Mouse (Mus musculus) forebrain, embryonic 10.5 days (tissue): ENCODE measurements around the gene Ppfia4. TPM values are rescaled to one million over a fixed set of nuclear protein-coding genes. Genes with fewer than 3 reads are reported as not detected.

ENCODE experiments used
- DNase-seq: peaks from one replicate; pipeline ENCODE4 v3.0.0-alpha.2; 2017; ENCODE audit warnings: low spot score; ENCODE audit errors: extremely low spot score
- H3K27ac ChIP-seq: fragments of 300-500 bp; sonication (generic); 2 replicates; pipeline ENCODE4 v1.5.1; 2016; ENCODE audit warnings: mild to moderate bottlenecking
- H3K27me3 ChIP-seq: fragments of 300-500 bp; sonication (generic); 2 replicates; pipeline ENCODE4 v1.6.1; 2016; ENCODE audit warnings: mild to moderate bottlenecking; ENCODE audit not compliant: poor library complexity, severe bottlenecking
- H3K36me3 ChIP-seq: fragments of 300-500 bp; sonication (generic); replicated peaks from 2 replicates; pipeline ENCODE4 v1.6.1; 2016; ENCODE audit warnings: mild to moderate bottlenecking, moderate library complexity
- H3K4me1 ChIP-seq: fragments of 300-500 bp; sonication (generic); 2 replicates; pipeline ENCODE4 v1.6.1; 2016
- H3K4me3 ChIP-seq: fragments of 300-500 bp; sonication (generic); 2 replicates; pipeline ENCODE4 v1.5.1; 2016; ENCODE audit warnings: mild to moderate bottlenecking, moderate library complexity
- H3K9me3 ChIP-seq: fragments of 300-500 bp; sonication (generic); 2 replicates; pipeline ENCODE4 v1.6.1; 2016; ENCODE audit warnings: mild to moderate bottlenecking, moderate library complexity
- WGBS: fragments of 180-500 bp; shearing (Covaris S2); methylation state at CpG from one replicate; pipeline ENCODE4 v1.1.7; 2016; 5-methylcytosine and 5-hydroxymethylcytosine counted together
- polyA plus RNA-seq: library from polyadenylated mRNA; unstranded; fragments of >200 nt; fragmentation: Nextera tagmentation; extraction: Ambion mirVana; gene quantifications from 2 replicates; pipeline ENCODE4 v1.2.1, GENCODE M21; 2016

The Ppfia4 gene
- polyA plus RNA-seq, 1 experiment from 2014 or later = 2.1 TPM

DNA sequence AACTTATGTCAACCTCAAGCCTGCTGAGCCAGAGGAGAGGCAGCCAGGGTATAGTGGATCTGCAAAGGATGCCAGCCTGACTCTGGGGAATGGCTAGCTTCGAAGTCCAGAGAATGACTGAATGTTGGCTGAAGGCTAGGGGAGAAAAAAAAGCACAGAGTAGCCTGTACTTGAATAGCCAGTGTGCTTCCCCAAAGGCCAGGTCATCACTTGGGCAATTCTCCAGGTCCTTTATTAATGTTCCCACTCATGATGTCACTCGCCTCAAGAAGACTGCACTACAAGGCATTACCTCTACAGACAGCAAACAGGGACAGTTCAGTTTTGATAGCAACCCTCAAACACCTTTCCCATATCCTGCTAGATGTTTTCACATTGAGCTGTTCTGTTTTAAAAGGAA lies 22.4 kb downstream of the Ppfia4 start:
- Histone ChIP-seq H3K4me1 (peaks cover 7% of the 10 kb centered on the region), H3K27me3 (no peaks in the 10 kb centered on the region), H3K4me3 (no peak overlapping the region), H3K36me3 (no peaks in the 10 kb centered on the region), H3K27ac (no peak overlapping the region), H3K9me3 (no peaks in the 10 kb centered on the region)
- 89% methylated on average over 2 of the region's 2 CpGs for WGBS
- no peak for DNase-seq

GRCm38 (mm10) chr1:134307409-134307808 lies 25.3 kb downstream of the Ppfia4 start:
- Histone ChIP-seq H3K9me3 (peaks cover 6% of the 10 kb centered on the region; the same call in 1 of the 2 replicates), H3K27me3 (no peaks in the 10 kb centered on the region), H3K4me1 (peaks cover 19% of the 10 kb centered on the region), H3K4me3 (no peak overlapping the region), H3K27ac (peak overlapping the region; percentile 60), H3K36me3 (peaks cover 5% of the 10 kb centered on the region; the same call in 1 of the 2 replicates)
- WGBS = 67% methylated on average over 10 of the region's 10 CpGs
- DNase-seq = no peak

DNA sequence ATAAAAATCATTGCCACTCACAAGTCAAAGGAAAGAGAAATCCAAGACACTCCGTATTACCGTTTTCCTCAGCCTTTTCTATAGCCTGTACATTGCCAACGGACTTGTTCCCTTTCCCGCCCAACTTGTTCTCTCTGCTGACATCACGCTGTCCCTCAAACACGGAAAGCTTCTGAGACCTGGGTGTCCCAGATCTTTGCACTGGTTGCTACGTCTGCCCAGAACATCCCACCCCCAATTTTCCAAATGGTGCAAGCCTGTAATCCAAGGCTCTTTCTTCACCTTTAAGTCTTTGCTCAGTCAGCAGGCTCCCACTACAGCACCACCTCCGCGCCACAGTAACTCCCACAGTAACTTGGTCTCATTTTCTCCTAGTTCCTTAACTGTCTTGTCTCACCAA lies 27.8 kb downstream of the Ppfia4 start:
- DNase-seq = no peak
- Histone ChIP-seq H3K9me3 (peaks cover 6% of the 10 kb centered on the region; the same call in 1 of the 2 replicates), H3K4me3 (no peak overlapping the region), H3K27me3 (peaks cover 17% of the 10 kb centered on the region), H3K36me3 (peaks cover 5% of the 10 kb centered on the region; the same call in 1 of the 2 replicates), H3K27ac (no peak overlapping the region), H3K4me1 (peaks cover 22% of the 10 kb centered on the region)
- 92% methylated on average over 9 of the region's 9 CpGs for WGBS

DNA sequence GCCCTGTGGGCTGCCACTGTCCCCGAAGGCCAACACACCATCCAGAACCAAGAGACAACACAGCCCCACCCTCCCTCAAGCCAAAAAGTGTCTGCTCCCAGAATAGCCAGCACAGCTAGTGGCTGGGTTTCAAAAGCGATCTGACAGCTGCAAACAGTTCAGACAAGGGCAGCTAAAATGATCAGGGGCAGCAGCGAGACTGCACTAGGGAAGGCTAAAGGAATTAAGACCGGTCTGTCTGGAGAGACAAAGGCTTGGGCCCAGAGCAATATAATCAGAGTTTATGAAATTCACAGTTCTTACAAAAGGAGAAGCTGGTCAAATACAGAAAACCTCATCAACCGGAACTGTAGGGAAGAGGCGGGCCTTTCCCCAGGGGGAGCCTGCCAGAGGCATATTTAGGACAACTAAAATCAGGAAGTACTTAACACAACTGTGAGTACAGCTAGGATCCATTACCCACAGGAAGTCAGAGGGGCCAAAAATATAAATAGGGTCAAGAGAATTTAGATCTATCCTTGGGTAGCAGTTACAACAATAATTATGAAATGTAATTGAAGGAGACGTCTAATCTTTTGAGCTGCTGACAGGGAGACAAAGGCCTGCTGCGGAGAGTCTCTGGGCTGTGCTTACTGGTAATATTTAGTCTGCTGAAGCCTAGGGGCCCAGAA lies 30.0 kb downstream of the Ppfia4 start:
- Histone ChIP-seq H3K36me3 (peaks cover 5% of the 10 kb centered on the region; the same call in 1 of the 2 replicates), H3K27me3 (peaks cover 39% of the 10 kb centered on the region), H3K4me1 (peaks cover 36% of the 10 kb centered on the region), H3K27ac (peak overlapping the region; percentile 78), H3K4me3 (no peak overlapping the region), H3K9me3 (peaks cover 6% of the 10 kb centered on the region; the same call in 1 of the 2 replicates)
- WGBS = 56% methylated on average over 8 of the region's 8 CpGs
- no peak for DNase-seq

GRCm38 (mm10) chr1:134298636-134299411 lies 33.9 kb downstream of the Ppfia4 start:
- peak overlapping the region; percentile 81 for H3K27ac ChIP-seq
- DNase-seq = peak; percentile 57
- H3K4me1 ChIP-seq = peaks cover 31% of the 10 kb centered on the region
- 4% methylated on average over 50 of the region's 59 CpGs for WGBS
- H3K4me3 ChIP-seq = peak overlapping the region; percentile 65
- H3K9me3 ChIP-seq = no peaks in the 10 kb centered on the region; the same call in 1 of the 2 replicates
- no peaks in the 10 kb centered on the region for H3K36me3 ChIP-seq
- peaks cover 50% of the 10 kb centered on the region for H3K27me3 ChIP-seq

DNA sequence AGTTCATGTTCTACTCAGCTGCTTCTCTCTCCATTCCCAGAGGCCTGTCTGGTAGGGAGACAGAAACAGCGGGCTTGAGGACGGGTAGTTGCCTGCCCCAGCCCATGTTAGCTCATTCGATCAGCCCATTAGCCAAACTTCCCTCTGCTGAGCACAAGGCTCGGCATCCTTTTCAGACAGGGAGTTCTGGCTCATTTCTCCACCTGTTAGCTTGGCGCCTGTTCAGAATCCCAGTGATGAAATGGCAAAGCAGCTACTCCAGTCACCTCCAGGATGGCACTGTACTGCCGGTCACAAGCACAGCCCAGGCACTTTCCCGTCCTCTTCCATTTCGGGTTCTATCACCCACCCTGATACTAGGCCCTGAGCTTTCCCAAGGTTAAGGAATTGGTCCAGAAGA lies 35.5 kb downstream of the Ppfia4 start:
- WGBS = 88% methylated on average over 8 of the region's 8 CpGs
- no peak for DNase-seq
- Histone ChIP-seq H3K4me1 (peaks cover 27% of the 10 kb centered on the region), H3K36me3 (no peaks in the 10 kb centered on the region), H3K4me3 (no peak overlapping the region), H3K9me3 (no peaks in the 10 kb centered on the region), H3K27me3 (peaks cover 50% of the 10 kb centered on the region), H3K27ac (no peak overlapping the region)

GRCm38 (mm10) chr1:134293738-134294604 lies 38.8 kb downstream of the Ppfia4 start:
- Histone ChIP-seq H3K4me3 (no peak overlapping the region), H3K36me3 (no peaks in the 10 kb centered on the region), H3K27me3 (peaks cover 24% of the 10 kb centered on the region), H3K4me1 (peaks cover 47% of the 10 kb centered on the region), H3K27ac (no peak overlapping the region), H3K9me3 (no peaks in the 10 kb centered on the region)
- WGBS = 73% methylated on average over 3 of the region's 3 CpGs
- no peak for DNase-seq

DNA sequence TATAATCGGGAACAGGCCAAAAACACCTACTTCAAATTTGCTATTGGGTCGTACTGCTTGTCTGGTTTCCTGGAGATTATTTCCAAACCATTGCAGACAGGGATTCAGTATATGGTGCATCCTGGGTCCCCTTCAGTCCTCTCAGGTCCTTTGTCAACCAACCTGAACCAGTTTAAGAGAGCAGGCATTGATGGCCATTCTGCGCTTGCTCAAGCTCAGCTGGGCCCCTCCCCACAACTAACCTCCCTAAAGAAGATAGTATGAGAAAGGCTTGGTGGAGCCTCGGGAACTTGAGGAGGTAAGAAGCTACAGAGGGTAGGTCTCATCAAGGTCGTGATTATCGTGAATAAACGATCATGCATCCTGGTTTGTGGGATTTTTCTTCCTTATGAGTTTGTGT lies 39.5 kb downstream of the Ppfia4 start:
- Histone ChIP-seq H3K9me3 (no peaks in the 10 kb centered on the region), H3K27ac (no peak overlapping the region), H3K36me3 (no peaks in the 10 kb centered on the region), H3K27me3 (peaks cover 17% of the 10 kb centered on the region), H3K4me3 (no peak overlapping the region), H3K4me1 (peaks cover 40% of the 10 kb centered on the region)
- WGBS = 92% methylated on average over 7 of the region's 7 CpGs
- no peak for DNase-seq

GRCm38 (mm10) chr1:134292601-134293000 lies 40.1 kb downstream of the Ppfia4 start:
- Histone ChIP-seq H3K4me3 (no peak overlapping the region), H3K27me3 (peaks cover 10% of the 10 kb centered on the region), H3K9me3 (no peaks in the 10 kb centered on the region), H3K4me1 (peaks cover 39% of the 10 kb centered on the region), H3K36me3 (no peaks in the 10 kb centered on the region), H3K27ac (peak overlapping the region; percentile 1; the same call in 1 of the 2 replicates)
- 52% methylated on average over 9 of the region's 9 CpGs for WGBS
- no peak for DNase-seq

DNA sequence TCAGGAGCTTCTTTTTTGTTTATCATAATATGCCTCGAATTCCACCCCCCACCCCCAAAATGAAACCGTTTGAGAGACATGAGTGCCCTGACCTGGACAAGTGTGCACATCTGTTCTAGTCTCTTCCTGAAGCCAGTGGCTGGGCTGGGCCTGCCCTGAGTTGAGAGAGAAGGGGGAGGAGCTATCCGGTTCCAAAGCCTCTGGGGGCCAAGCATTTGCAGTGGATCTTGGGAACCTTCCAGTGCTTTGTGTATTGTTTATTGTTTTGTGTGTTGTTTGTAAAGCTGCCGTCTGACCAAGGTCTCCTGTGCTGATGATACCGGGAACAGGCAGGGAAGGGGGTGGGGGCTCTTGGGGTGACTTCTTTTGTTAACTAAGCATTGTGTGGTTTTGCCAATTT lies 40.7 kb downstream of the Ppfia4 start:
- 28% methylated on average over 5 of the region's 5 CpGs for WGBS

GRCm38 (mm10) chr1:134291555-134291954 lies 41.2 kb downstream of the Ppfia4 start:
- Histone ChIP-seq H3K4me3 (no peak overlapping the region), H3K4me1 (peaks cover 39% of the 10 kb centered on the region), H3K9me3 (no peaks in the 10 kb centered on the region), H3K27ac (peak overlapping the region; percentile 6; the same call in 1 of the 2 replicates), H3K27me3 (no peaks in the 10 kb centered on the region; the same call in 1 of the 2 replicates), H3K36me3 (no peaks in the 10 kb centered on the region)
- 80% methylated on average over 8 of the region's 8 CpGs for WGBS
- no peak for DNase-seq

More for the DNA sequence above, 40.7 kb downstream of the Ppfia4 start:
- Histone ChIP-seq H3K4me3 (no peak overlapping the region), H3K27ac (peak overlapping the region; percentile 1; the same call in 1 of the 2 replicates), H3K27me3 (peaks cover 5% of the 10 kb centered on the region), H3K4me1 (peaks cover 39% of the 10 kb centered on the region), H3K9me3 (no peaks in the 10 kb centered on the region), H3K36me3 (no peaks in the 10 kb centered on the region)
- no peak for DNase-seq

DNA sequence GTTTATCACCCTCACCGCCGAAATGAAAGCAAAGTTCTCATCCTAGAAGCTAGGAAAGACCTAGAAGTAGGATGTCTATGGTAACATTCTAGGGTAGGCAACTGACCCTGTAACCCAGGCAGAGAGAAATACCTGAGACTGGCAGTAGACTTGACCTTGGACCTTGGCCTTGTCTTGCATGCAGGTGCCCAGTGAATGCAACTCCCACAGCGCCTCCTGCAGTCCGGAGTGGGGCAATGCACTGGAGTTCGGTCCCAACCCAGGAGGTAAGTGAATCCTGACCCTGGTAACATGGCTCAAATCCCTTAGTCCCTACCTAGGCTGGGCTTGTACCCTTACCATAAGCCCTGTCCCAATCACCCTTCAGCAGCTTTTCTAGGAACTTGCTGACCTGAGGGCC lies 41.8 kb downstream of the Ppfia4 start:
- no peak overlapping the region for H3K4me3 ChIP-seq
- H3K9me3 ChIP-seq = no peaks in the 10 kb centered on the region
- WGBS = 71% methylated on average over 5 of the region's 5 CpGs
- no peaks in the 10 kb centered on the region for H3K36me3 ChIP-seq
- no peak overlapping the region for H3K27ac ChIP-seq
- DNase-seq = no peak
- no peaks in the 10 kb centered on the region for H3K27me3 ChIP-seq
- H3K4me1 ChIP-seq = peaks cover 40% of the 10 kb centered on the region
